Mouse (Mus musculus) G1E (cell line): ENCODE data around the gene Gm12666.
"Not testable (repeated sequence)": the region's sequence is repeated elsewhere in the genome, so short reads cannot be mapped to it uniquely, and the experiment has no call there.

Experiments used
- CTCF ChIP-seq: IDR thresholded peaks from 2 replicates; pipeline ENCODE4 v1.5.1; 2012; ENCODE audit warnings: low read depth, low read length, inconsistent platforms, mixed read lengths
- TAL1 ChIP-seq: conservative IDR thresholded peaks from 2 replicates; pipeline ENCODE4 v1.6.1; 2012; ENCODE audit warnings: low read depth, low read length, inconsistent platforms, mixed read lengths

DNA sequence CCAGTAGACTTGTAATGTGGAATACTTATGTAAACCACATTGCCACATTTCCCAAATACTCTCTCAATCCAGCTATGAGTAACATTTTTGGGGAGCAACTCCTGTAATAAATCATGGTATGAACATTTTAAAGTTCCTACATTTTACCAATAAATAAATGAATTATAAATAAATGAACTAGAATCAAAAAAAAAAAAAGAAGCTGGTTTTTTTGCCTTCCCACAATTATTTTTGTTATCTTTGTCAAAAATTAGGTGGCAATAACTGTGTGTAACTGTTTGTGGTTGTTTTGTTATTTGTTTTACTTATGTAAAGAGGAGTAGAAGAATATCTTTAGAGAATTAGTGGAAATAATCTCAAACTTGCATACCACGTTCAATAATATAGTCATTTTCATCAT is at the start of gene Gm12666:
- not testable (repeated sequence) for TF ChIP-seq TAL1, CTCF
